Mouse (Mus musculus): ENCODE results near the gene March9. TPM values are rescaled to one million over a fixed set of nuclear protein-coding genes. Genes with fewer than 3 reads are reported as not detected.

March9 gene
- polyA plus RNA-seq, 1 experiment from 2014 or later, result 0.81 TPM

DNA sequence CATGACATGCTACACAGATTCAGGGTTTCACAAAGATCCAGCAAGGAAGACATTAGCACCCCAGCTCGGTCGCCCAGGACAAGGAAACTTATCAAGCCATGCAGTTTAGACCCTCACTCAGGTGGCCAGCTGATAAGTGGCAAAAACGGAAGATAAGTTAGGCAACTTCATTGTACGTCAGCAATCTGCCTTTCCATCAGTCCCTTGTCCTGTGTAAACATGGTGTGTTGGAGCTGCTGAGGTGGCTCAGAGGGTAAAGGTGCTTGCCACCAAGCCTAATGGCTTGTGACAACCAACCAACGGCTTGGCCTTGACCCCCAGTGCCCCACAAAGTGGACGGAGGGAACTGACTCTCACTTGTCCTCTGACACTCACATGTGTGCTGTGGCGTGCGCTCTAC is 40.4 kb upstream of the March9 start:
- Histone ChIP-seq H3K4me3 (ENCODE audit: low read depth, low read length) (no peak overlapping the region), H3K27ac (replicated peaks) (no peak overlapping the region), H3K27me3 (ENCODE audit: control insufficient read depth, insufficient read depth, low read length) (no peaks in the 10 kb centered on the region; the same call in 1 of the 2 replicates), H3K36me3 (ENCODE audit: control insufficient read depth, insufficient read depth, low read length) (peaks cover 18% of the 10 kb centered on the region; the same call in 1 of the 2 replicates), H3K4me1 (replicated peaks; ENCODE audit: control insufficient read depth, insufficient read depth) (no peaks in the 10 kb centered on the region), H3K4me2 (replicated peaks; ENCODE audit: low read depth) (no peak overlapping the region), H3K9me3 (ENCODE audit: control insufficient read depth, low read length) (no peaks in the 10 kb centered on the region), H3K9ac (ENCODE audit: low read length) (no peak overlapping the region)
- no peak for DNase-seq (ENCODE audit: low spot score)
- ATAC-seq (ENCODE audit: low FRiP score, low TSS enrichment), result no peak
- TF ChIP-seq EP300 (optimal IDR thresholded peaks at IDR 0.05) (no peak), CTCF (IDR thresholded peaks at IDR 0.05; ENCODE audit: low read depth) (no peak)
- 67% methylated on average over 8 of the region's 8 CpGs for WGBS

DNA sequence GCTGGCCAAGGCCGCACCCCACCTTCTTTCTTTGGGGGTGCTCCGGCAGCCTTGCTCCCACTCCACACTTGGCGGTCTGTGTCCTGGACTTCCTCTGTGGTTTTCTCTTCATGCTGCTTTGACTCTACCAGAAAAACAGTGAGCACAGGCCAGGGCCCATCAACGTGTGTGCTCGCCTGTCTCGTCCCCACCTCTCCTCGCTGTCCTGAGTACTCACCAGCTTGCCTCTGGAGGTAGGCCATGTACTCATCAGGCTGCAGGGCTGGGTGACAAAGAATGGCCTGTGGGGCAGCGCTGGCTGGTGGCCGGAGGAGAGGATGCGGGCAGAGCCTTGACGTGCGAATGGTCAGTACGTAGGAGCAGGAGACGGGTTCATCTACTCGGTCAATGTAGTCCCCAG is 39.9 kb upstream of the March9 start:
- TF ChIP-seq EP300 (optimal IDR thresholded peaks at IDR 0.05) (no peak), CTCF (IDR thresholded peaks at IDR 0.05; ENCODE audit: low read depth) (no peak; the same call in 1 of the 2 replicates)
- Histone ChIP-seq H3K27ac (replicated peaks) (no peak overlapping the region), H3K36me3 (ENCODE audit: control insufficient read depth, insufficient read depth, low read length) (peaks cover 18% of the 10 kb centered on the region; the same call in 1 of the 2 replicates), H3K4me2 (replicated peaks; ENCODE audit: low read depth) (no peak overlapping the region), H3K27me3 (ENCODE audit: control insufficient read depth, insufficient read depth, low read length) (no peaks in the 10 kb centered on the region; the same call in 1 of the 2 replicates), H3K9ac (ENCODE audit: low read length) (no peak overlapping the region), H3K9me3 (ENCODE audit: control insufficient read depth, low read length) (no peaks in the 10 kb centered on the region), H3K4me3 (ENCODE audit: low read depth, low read length) (no peak overlapping the region), H3K4me1 (replicated peaks; ENCODE audit: control insufficient read depth, insufficient read depth) (no peaks in the 10 kb centered on the region)
- ATAC-seq (ENCODE audit: low FRiP score, low TSS enrichment), result no peak
- DNase-seq (ENCODE audit: low spot score), result no peak
- 90% methylated on average over 14 of the region's 15 CpGs for WGBS

DNA sequence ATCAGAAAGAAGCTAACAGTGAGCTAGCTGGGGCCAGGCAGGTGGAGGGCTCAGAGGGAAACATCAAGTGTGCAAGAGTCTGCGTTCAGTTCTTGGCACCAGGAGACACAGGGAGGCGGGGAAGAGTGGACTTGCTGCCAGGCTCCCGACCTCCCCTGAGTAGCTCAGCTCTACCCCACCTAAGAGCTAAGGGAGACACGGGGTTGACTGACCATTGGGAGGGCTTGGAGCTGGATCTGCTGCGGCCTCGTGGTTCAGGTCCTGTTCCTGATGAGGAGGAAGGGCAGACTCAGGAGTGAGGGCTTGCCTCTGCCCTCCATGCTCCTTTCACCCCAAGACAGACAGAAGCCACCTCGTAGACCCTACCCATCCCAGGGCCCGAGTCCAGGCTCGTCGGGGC is 39.2 kb upstream of the March9 start:
- Histone ChIP-seq H3K27me3 (ENCODE audit: control insufficient read depth, insufficient read depth, low read length) (no peaks in the 10 kb centered on the region; the same call in 1 of the 2 replicates), H3K27ac (replicated peaks) (no peak overlapping the region), H3K4me1 (replicated peaks; ENCODE audit: control insufficient read depth, insufficient read depth) (0 out of 2 replicates have a peak, but pooled peaks cover under 1% of the 10 kb centered on the region), H3K36me3 (ENCODE audit: control insufficient read depth, insufficient read depth, low read length) (peaks cover 18% of the 10 kb centered on the region; the same call in 1 of the 2 replicates), H3K9ac (ENCODE audit: low read length) (no peak overlapping the region), H3K4me3 (ENCODE audit: low read depth, low read length) (no peak overlapping the region), H3K4me2 (replicated peaks; ENCODE audit: low read depth) (no peak overlapping the region), H3K9me3 (ENCODE audit: control insufficient read depth, low read length) (no peaks in the 10 kb centered on the region)
- no peak for ATAC-seq (ENCODE audit: low FRiP score, low TSS enrichment)
- 87% methylated on average over 10 of the region's 10 CpGs for WGBS
- DNase-seq (ENCODE audit: low spot score), result no peak
- no peak for TF ChIP-seq CTCF (IDR thresholded peaks at IDR 0.05; ENCODE audit: low read depth)
- TF ChIP-seq EP300 (optimal IDR thresholded peaks at IDR 0.05), result no peak

DNA sequence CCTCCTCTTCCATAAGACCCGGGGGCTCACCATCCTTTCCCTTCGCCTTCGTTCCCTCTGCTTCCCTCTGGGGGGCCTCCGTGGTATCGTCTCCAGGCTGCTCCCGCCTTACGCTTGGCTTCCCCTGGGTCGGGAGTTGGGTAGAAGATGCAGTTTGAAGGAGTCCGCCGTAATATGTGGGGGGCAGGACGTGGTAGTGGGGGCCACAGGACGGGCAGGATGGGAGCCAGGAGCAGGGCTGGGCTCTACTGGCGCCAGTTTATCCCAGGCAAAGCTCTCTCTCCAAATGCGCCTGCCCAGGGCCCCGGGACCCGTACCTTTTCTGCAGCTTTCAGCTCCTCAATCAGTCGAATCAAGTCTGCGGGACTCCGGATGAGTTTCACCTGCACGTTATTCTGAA is 38.5 kb upstream of the March9 start:
- TF ChIP-seq CTCF (IDR thresholded peaks at IDR 0.05; ENCODE audit: low read depth) (no peak), EP300 (optimal IDR thresholded peaks at IDR 0.05) (no peak)
- 82% methylated on average over 20 of the region's 20 CpGs for WGBS
- Histone ChIP-seq H3K4me3 (ENCODE audit: low read depth, low read length) (no peak overlapping the region), H3K4me1 (replicated peaks; ENCODE audit: control insufficient read depth, insufficient read depth) (0 out of 2 replicates have a peak, but pooled peaks cover 2% of the 10 kb centered on the region), H3K9ac (ENCODE audit: low read length) (no peak overlapping the region), H3K36me3 (ENCODE audit: control insufficient read depth, insufficient read depth, low read length) (peaks cover 18% of the 10 kb centered on the region; the same call in 1 of the 2 replicates), H3K27me3 (ENCODE audit: control insufficient read depth, insufficient read depth, low read length) (no peaks in the 10 kb centered on the region; the same call in 1 of the 2 replicates), H3K27ac (replicated peaks) (no peak overlapping the region), H3K9me3 (ENCODE audit: control insufficient read depth, low read length) (no peaks in the 10 kb centered on the region), H3K4me2 (replicated peaks; ENCODE audit: low read depth) (no peak overlapping the region)
- ATAC-seq (ENCODE audit: low FRiP score, low TSS enrichment) (no peak), DNase-seq (ENCODE audit: low spot score) (no peak)

DNA sequence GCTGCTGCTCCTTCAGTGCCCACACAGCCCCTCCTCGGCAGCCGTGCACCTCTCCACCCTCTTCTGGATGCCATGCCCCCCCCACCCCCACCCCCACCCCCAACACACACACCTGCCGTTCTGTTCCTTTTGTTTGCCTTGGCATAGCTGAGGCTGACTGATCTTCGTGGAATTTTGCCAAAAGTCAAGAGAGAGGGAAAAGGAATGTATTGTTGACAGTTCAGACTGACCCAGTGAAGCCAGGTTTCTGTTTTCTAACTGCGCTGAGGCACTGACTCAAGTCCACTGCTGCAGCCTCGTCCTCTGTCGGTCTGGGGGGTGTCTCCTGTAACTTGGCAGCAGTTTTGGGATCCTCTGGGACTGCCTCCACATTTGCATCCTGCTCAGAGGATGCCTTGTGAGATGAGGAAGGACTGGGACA is 34.4 kb upstream of the March9 start:
- H3K4me2 ChIP-seq (replicated peaks; ENCODE audit: low read depth), result no peak overlapping the region
- H3K9ac ChIP-seq (ENCODE audit: low read length), result no peak overlapping the region
- H3K27me3 ChIP-seq (ENCODE audit: control insufficient read depth, insufficient read depth, low read length), result peaks cover 5% of the 10 kb centered on the region; the same call in 1 of the 2 replicates
- H3K4me1 ChIP-seq (replicated peaks; ENCODE audit: control insufficient read depth, insufficient read depth), result 0 out of 2 replicates have a peak, but pooled peaks cover 7% of the 10 kb centered on the region
- H3K27ac ChIP-seq (replicated peaks), result no peak overlapping the region
- H3K36me3 ChIP-seq (ENCODE audit: control insufficient read depth, insufficient read depth, low read length), result peaks cover 16% of the 10 kb centered on the region; the same call in 1 of the 2 replicates
- H3K9me3 ChIP-seq (ENCODE audit: control insufficient read depth, low read length), result no peaks in the 10 kb centered on the region
- DNase-seq (ENCODE audit: low spot score) (peak; percentile 72), ATAC-seq (ENCODE audit: low FRiP score, low TSS enrichment) (peak; percentile 53)
- H3K4me3 ChIP-seq (ENCODE audit: low read depth, low read length), result no peak overlapping the region
- TF ChIP-seq CTCF (IDR thresholded peaks at IDR 0.05; ENCODE audit: low read depth), result no peak
- no peak for TF ChIP-seq EP300 (optimal IDR thresholded peaks at IDR 0.05)
- 14% methylated on average over 7 of the region's 7 CpGs for WGBS

DNA sequence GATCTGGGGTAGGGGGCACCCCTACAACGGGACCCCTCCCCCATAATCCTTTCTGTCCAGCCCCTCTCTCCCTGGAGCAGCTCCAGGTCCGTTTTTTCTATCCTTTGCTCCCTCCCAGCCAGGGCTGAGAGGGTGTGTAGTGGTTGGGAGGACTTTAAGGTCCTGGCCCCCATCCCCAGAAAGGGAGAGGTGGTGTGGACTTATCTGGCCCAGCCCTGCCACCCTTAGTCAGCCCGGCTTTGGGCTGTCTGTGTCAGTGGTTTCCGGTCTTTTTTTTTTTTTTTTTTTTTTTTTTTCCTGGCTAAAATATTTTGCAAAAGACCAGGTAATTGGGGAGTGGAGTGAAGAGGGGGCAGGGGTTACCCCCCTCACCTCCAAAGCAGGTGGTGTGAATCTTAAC is 32.8 kb upstream of the March9 start:
- no peak overlapping the region for H3K4me3 ChIP-seq (ENCODE audit: low read depth, low read length)
- TF ChIP-seq EP300 (optimal IDR thresholded peaks at IDR 0.05) (no peak), CTCF (IDR thresholded peaks at IDR 0.05; ENCODE audit: low read depth) (no peak)
- no peak for DNase-seq (ENCODE audit: low spot score)
- no peaks in the 10 kb centered on the region for H3K9me3 ChIP-seq (ENCODE audit: control insufficient read depth, low read length)
- peaks cover 8% of the 10 kb centered on the region; the same call in 1 of the 2 replicates for H3K36me3 ChIP-seq (ENCODE audit: control insufficient read depth, insufficient read depth, low read length)
- no peak overlapping the region for H3K9ac ChIP-seq (ENCODE audit: low read length)
- ATAC-seq (ENCODE audit: low FRiP score, low TSS enrichment), result no peak
- H3K27me3 ChIP-seq (ENCODE audit: control insufficient read depth, insufficient read depth, low read length), result peaks cover 5% of the 10 kb centered on the region; the same call in 1 of the 2 replicates
- H3K4me1 ChIP-seq (replicated peaks; ENCODE audit: control insufficient read depth, insufficient read depth), result 0 out of 2 replicates have a peak, but pooled peaks cover 7% of the 10 kb centered on the region
- H3K4me2 ChIP-seq (replicated peaks; ENCODE audit: low read depth), result no peak overlapping the region
- H3K27ac ChIP-seq (replicated peaks), result no peak overlapping the region
- WGBS, result 49% methylated on average over 4 of the region's 4 CpGs
